Mouse (Mus musculus): Measurements from ENCODE around the gene Olfr1352.
"Not testable (repeated sequence)": the region's sequence is repeated elsewhere in the genome, so short reads cannot be mapped to it uniquely, and the experiment has no call there.

Gene Olfr1352

DNA sequence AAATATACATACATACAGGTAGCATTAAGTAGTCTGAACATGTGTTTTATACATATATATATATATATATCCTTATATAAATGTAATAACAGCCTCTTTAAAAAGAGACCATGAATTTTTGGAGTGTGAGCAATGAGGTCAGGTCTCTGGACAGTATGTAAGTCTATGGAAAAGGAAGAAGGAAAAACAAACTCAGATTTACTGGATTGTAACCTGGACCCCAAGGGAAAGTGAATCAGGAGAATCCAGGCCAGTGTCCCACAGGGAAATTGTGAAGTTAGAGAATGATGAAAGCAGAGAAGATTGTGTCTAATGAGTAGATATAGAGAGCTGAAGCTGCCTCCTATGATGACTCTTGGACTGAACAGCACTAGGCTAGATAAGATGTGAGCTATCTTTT, at the start of gene Olfr1352:
TSS of gene Olfr1352 (plus strand) at position 301 of the 400 bp plus-strand sequence.
- no peak for DNase-seq (ENCODE audit: low spot score)

DNA sequence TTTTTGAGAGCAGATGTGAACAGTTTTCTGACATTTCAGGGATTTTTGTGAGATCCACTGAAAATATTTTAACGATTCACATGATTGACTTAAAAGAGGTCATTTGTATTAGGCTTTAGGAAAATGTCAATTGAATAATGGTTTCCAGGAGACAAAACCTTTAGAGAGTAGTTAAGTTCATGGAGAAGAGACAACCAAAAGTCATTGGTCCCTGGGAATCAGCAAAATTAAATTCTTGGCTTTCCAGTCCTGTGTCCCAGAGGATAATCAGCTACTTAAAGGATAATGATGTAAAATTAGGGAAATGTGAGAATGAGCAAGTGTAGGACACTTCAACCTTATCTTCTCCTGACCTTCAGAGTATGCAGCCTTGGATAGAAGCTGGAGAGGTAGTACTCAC, 30.5 kb upstream of the Olfr1352 start, which contains the start of gene Olfr8:
TSS of gene Olfr8 (plus strand) at position 301 of the 400 bp plus-strand sequence.
- DNase-seq (ENCODE audit: low spot score) = not testable (repeated sequence)

DNA sequence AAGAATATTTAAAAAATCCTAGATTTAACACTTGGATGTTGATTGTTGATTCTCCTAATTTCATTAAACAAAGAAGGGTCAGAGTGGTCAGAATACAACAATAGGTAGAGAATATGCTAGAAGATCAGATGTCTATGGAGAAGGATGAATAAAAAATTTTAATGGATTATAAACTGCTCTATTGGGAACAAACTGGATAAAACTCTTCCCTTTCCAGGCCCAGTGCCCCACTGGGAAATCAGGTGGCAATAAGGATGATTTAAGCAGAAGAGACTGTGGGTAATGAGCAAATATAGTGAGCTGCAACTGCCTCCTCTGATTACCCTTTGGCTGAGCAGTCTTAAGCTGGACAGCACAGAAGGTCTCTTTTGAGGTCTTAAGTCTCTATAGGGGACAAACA, 17.8 kb upstream of the Olfr1352 start, which contains the start of gene Olfr1353:
TSS of gene Olfr1353 (plus strand) at position 301 of the 400 bp plus-strand sequence.
- not testable (repeated sequence) for DNase-seq (ENCODE audit: low spot score)

- no peak for DNase-seq (ENCODE audit: low spot score)
Observed at GRCm38 (mm10) chr10:79012172-79012571, 31.3 kb downstream of the Olfr1352 start, which contains the start of gene Olfr1351. Olfr1351 (plus strand) TSS chr10:79012472.

GRCm38 (mm10) chr10:79028441-79028840, 47.6 kb downstream of the Olfr1352 start, which contains the start of gene Olfr57:
Olfr57 (plus strand) TSS chr10:79028741.
- DNase-seq (ENCODE audit: low spot score) = no peak

Data from yolk sac, embryonic 10.5 days (tissue).